Mouse (Mus musculus): ENCODE data around the gene Ndst2.

GRCm38 (mm10) chr14:20783526-20783925 lies 49.2 kb upstream of the Ndst2 start:
- no peak for TF ChIP-seq CTCF (IDR thresholded peaks at IDR 0.05; ENCODE audit: low read depth)
- no peak for TF ChIP-seq EP300 (IDR thresholded peaks at IDR 0.05; ENCODE audit: low read depth)
